ENCODE assay signal across 24 mouse cellular contexts in the genomic region with DNA sequence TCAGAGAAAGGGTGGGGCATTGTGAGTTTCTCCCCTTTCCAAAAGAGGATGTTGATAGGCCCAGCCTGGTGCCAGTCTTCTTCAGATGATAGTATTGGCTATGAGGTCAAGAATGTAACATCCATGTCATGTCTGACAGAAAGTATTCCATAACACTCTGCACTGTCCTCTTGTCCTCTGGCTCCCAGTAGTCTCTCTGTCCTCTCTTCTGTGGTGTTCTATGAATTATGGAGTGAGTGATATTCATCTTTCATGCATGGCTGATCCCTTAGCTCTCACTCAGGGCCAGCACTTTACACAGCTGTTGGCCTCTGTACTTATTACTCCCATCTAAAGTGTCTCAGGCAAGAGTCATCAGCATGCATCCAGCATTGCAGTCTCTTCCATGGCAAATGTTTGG.
DNase-seq lines count a peak whose midpoint lies in the region; ATAC-seq and TF ChIP-seq lines count a peak whose summit lies in the region.
"Had no signal": no experiment of that assay in that cellular context is flagged by ENCODE, and none has a peak within 500 bp of the region (broad histone marks: within the 10 kb centered on the region; RNA-seq: fewer than 3 reads in every experiment).

No protein-coding gene starts in this region.

- no peak overlapping the region for H3K4me3 ChIP-seq in kidney, embryonic 16.5 days (ENCODE audit: low read length)
- no peak overlapping the region for H3K4me3 ChIP-seq in lung, embryonic 16.5 days (ENCODE audit: low read length)
- H3K4me3 ChIP-seq in C2C12 (ENCODE audit: insufficient read depth, poor library complexity, severe bottlenecking) = no peak overlapping the region
- H3K4me3 ChIP-seq: embryonic facial prominence, embryonic 12.5 days; embryonic facial prominence, embryonic 15.5 days; gastrocnemius, adult 2 months; hindbrain, embryonic 12.5 days; hindbrain, embryonic 15.5 days had no signal

- no peak overlapping the region for H3K9ac ChIP-seq in kidney, embryonic 16.5 days (replicated peaks; ENCODE audit: low read length)
- no peak overlapping the region for H3K9ac ChIP-seq in lung, embryonic 16.5 days (ENCODE audit: low read length)
- H3K9ac ChIP-seq: embryonic facial prominence, embryonic 12.5 days; embryonic facial prominence, embryonic 15.5 days; forebrain, postnatal 0 days; hindbrain, embryonic 12.5 days; hindbrain, embryonic 15.5 days had no signal

- no peak overlapping the region for H3ac ChIP-seq in C2C12 (ENCODE audit: control insufficient read depth, insufficient read length, low read depth)

- no peaks in the 10 kb centered on the region for H3K4me1 ChIP-seq in kidney, embryonic 16.5 days (ENCODE audit: insufficient read depth, low read length)
- H3K4me1 ChIP-seq in lung, embryonic 16.5 days (replicated peaks; ENCODE audit: control insufficient read depth, insufficient read depth, low read length) = no peaks in the 10 kb centered on the region
- H3K4me1 ChIP-seq: hindbrain, embryonic 12.5 days; hindbrain, embryonic 15.5 days had no signal

- peak; percentile 15; the same call in 1 of the 2 replicates for ATAC-seq in kidney, embryonic 16.5 days (ENCODE audit: low FRiP score, low TSS enrichment)
- peak; percentile 95 for ATAC-seq in lung, embryonic 16.5 days (ENCODE audit: low read depth)
- ATAC-seq: forebrain, embryonic 14.5 days; forebrain, postnatal 0 days; Patski had no signal

- H3K79me2 ChIP-seq in C2C12 (ENCODE audit: control insufficient read depth, insufficient read depth) = no peaks in the 10 kb centered on the region

- no peak for TF ChIP-seq CTCF in C2C12 (IDR thresholded peaks at IDR 0.05; ENCODE audit: control insufficient read depth, insufficient read depth, insufficient read length)

- DNase-seq in kidney, postnatal 10 days = no peak
- no peak for DNase-seq in lung, postnatal 4 days
- no peak for DNase-seq in ovary, postnatal 36 days (ENCODE audit: low spot score)
- DNase-seq: adrenal gland, postnatal 10 days; adrenal gland, postnatal 36 days; cerebellum, adult 18-20 months; cerebellum, adult 9-10 months; cerebellum, postnatal 25 days; forebrain, postnatal 0 days; gastrocnemius, adult 2 months; gastrocnemius, postnatal 14 days; heart, adult 11 months had no signal

- no peaks in the 10 kb centered on the region for H3K9me3 ChIP-seq in kidney, embryonic 16.5 days (ENCODE audit: low read length)
- no peaks in the 10 kb centered on the region for H3K9me3 ChIP-seq in lung, embryonic 16.5 days (ENCODE audit: control insufficient read depth, low read length)
- H3K9me3 ChIP-seq: embryonic facial prominence, embryonic 12.5 days; embryonic facial prominence, embryonic 15.5 days; hindbrain, embryonic 12.5 days; hindbrain, embryonic 15.5 days had no signal

- no peak overlapping the region for H3K27ac ChIP-seq in kidney, embryonic 16.5 days (ENCODE audit: low read length)
- H3K27ac ChIP-seq in lung, embryonic 16.5 days (ENCODE audit: low read length) = no peak overlapping the region
- H3K27ac ChIP-seq: embryonic facial prominence, embryonic 12.5 days; embryonic facial prominence, embryonic 15.5 days; gastrocnemius, adult 2 months; hindbrain, embryonic 12.5 days; hindbrain, embryonic 15.5 days had no signal

- H3K36me3 ChIP-seq in kidney, embryonic 16.5 days (ENCODE audit: insufficient read depth, low read length) = no peaks in the 10 kb centered on the region
- H3K36me3 ChIP-seq in lung, embryonic 16.5 days (ENCODE audit: control insufficient read depth, insufficient read depth, low read length) = no peaks in the 10 kb centered on the region
- H3K36me3 ChIP-seq in C2C12 (ENCODE audit: control insufficient read depth, insufficient read depth) = no peaks in the 10 kb centered on the region
- H3K36me3 ChIP-seq: embryonic facial prominence, embryonic 12.5 days; embryonic facial prominence, embryonic 15.5 days; G1E; hindbrain, embryonic 12.5 days; hindbrain, embryonic 15.5 days had no signal

- no peak overlapping the region for H3K4me2 ChIP-seq in kidney, embryonic 16.5 days (replicated peaks; ENCODE audit: low read depth, low read length)
- H3K4me2 ChIP-seq in lung, embryonic 16.5 days (ENCODE audit: low read depth, low read length) = no peak overlapping the region
- H3K4me2 ChIP-seq: embryonic facial prominence, embryonic 12.5 days; embryonic facial prominence, embryonic 15.5 days; heart, embryonic 11.5 days; hindbrain, embryonic 12.5 days; hindbrain, embryonic 15.5 days had no signal

- H3K79me3 ChIP-seq in C2C12 (ENCODE audit: low read depth) = no peaks in the 10 kb centered on the region

- no peaks in the 10 kb centered on the region for H3K27me3 ChIP-seq in kidney, embryonic 16.5 days (ENCODE audit: insufficient read depth, low read length)
- H3K27me3 ChIP-seq in lung, embryonic 16.5 days (ENCODE audit: control insufficient read depth, insufficient read depth, low read depth, low read length) = no peaks in the 10 kb centered on the region
- H3K27me3 ChIP-seq in C2C12 (ENCODE audit: control insufficient read depth, insufficient read depth, insufficient read length) = no peaks in the 10 kb centered on the region
- H3K27me3 ChIP-seq: CH12.LX; embryonic facial prominence, embryonic 12.5 days; embryonic facial prominence, embryonic 15.5 days; hindbrain, embryonic 12.5 days; hindbrain, embryonic 15.5 days; Patski had no signal

TF ChIP-seq in C2C12, 6 proteins besides CTCF, POLR2A, EP300 and RAD21:
- TF ChIP-seq CEBPB (IDR thresholded peaks at IDR 0.05; ENCODE audit: low read depth) (no peak), MYOD1 (IDR thresholded peaks at IDR 0.05; ENCODE audit: control insufficient read depth, insufficient read length, low read depth) (peak; percentile 43), USF1 (IDR thresholded peaks at IDR 0.05; ENCODE audit: low read depth) (no peak), MAX (IDR thresholded peaks at IDR 0.05) (no peak), MYOG (IDR thresholded peaks at IDR 0.05; ENCODE audit: control insufficient read depth, extremely low read depth, insufficient read length) (no peak)
TF ChIP-seq in C2C12: peak in this region for 1.
